Mouse (Mus musculus) limb, embryonic 11.5 days (tissue): ENCODE measurements at regions not wholly inside any gene's neighbourhood (a gene's known extent, or its start where the extent isn't known, plus 50 kb on each side); places are given as distances from the start of the nearest gene placed in this dataset.

Experiments used
- ATAC-seq: fragments of 200-750 bp; cut with Nextera tagmentation; 2 replicates; pipeline ENCODE4 v1.8.0; 2017; ENCODE audit warnings: low read depth; ENCODE audit not compliant: insufficient number of reproducible peaks, low FRiP score, low TSS enrichment
- DNase-seq: peaks from one replicate; pipeline ENCODE4 v3.0.0-alpha.2; 2015; ENCODE audit warnings: low spot score
- H3K27ac ChIP-seq: fragments of 300-500 bp; sonication (generic); replicated peaks from 2 replicates; pipeline ENCODE4 v1.5.1; 2014; ENCODE audit warnings: low read depth, mild to moderate bottlenecking, low read length
- H3K27me3 ChIP-seq: fragments of 300-500 bp; sonication (generic); 2 replicates; pipeline ENCODE4 v1.6.1; 2014; ENCODE audit warnings: mild to moderate bottlenecking, low read length, mixed read lengths; ENCODE audit not compliant: control insufficient read depth, insufficient read depth
- H3K36me3 ChIP-seq: fragments of 300-500 bp; sonication (generic); 2 replicates; pipeline ENCODE4 v1.6.1; 2014; ENCODE audit warnings: mild to moderate bottlenecking, low read length, moderate library complexity, mixed read lengths; ENCODE audit not compliant: control insufficient read depth, insufficient read depth
- H3K4me1 ChIP-seq: fragments of 300-500 bp; sonication (generic); 2 replicates; pipeline ENCODE4 v1.6.1; 2014; ENCODE audit warnings: low read length, mixed read lengths; ENCODE audit not compliant: control insufficient read depth, insufficient read depth
- H3K4me2 ChIP-seq: fragments of 300-500 bp; sonication (generic); 2 replicates; pipeline ENCODE4 v1.6.1; 2014; ENCODE audit warnings: low read depth, mild to moderate bottlenecking, moderate library complexity; ENCODE audit not compliant: severe bottlenecking
- H3K4me3 ChIP-seq: fragments of 300-500 bp; sonication (generic); 2 replicates; pipeline ENCODE4 v1.5.1; 2014; ENCODE audit warnings: low read depth, low read length
- H3K9ac ChIP-seq: fragments of 300-500 bp; sonication (generic); 2 replicates; pipeline ENCODE4 v1.6.1; 2014; ENCODE audit warnings: mild to moderate bottlenecking, low read length
- H3K9me3 ChIP-seq: fragments of 300-500 bp; sonication (generic); 2 replicates; pipeline ENCODE4 v1.6.1; 2016; ENCODE audit warnings: low read length; ENCODE audit not compliant: control insufficient read depth
- WGBS: fragments of 180-500 bp; shearing (Covaris S2); extraction: QIAGEN DNeasy Blood & Tissue Kit; methylation state at CpG from one replicate; pipeline ENCODE4 v1.1.7; 2014; 5-methylcytosine and 5-hydroxymethylcytosine counted together

GRCm38 (mm10) chr2:21943676-21944075 is 283.6 kb upstream of the Myo3a start:
- no peak overlapping the region for H3K4me2 ChIP-seq
- no peaks in the 10 kb centered on the region for H3K27me3 ChIP-seq
- H3K4me3 ChIP-seq, result no peak overlapping the region
- H3K9ac ChIP-seq, result no peak overlapping the region
- DNase-seq, result no peak
- H3K36me3 ChIP-seq, result no peaks in the 10 kb centered on the region
- no peak overlapping the region for H3K27ac ChIP-seq
- ATAC-seq, result no peak
- 84% methylated on average over 2 of the region's 2 CpGs for WGBS
- H3K9me3 ChIP-seq, result no peaks in the 10 kb centered on the region
- no peaks in the 10 kb centered on the region for H3K4me1 ChIP-seq

- Histone ChIP-seq H3K4me2 (no peak overlapping the region), H3K36me3 (no peaks in the 10 kb centered on the region), H3K4me3 (no peak overlapping the region), H3K9ac (no peak overlapping the region), H3K27me3 (no peaks in the 10 kb centered on the region), H3K9me3 (no peaks in the 10 kb centered on the region; the same call in 1 of the 2 replicates), H3K4me1 (no peaks in the 10 kb centered on the region), H3K27ac (no peak overlapping the region)
- WGBS, result 98% methylated on average over 2 of the region's 2 CpGs
- no peak for DNase-seq
- ATAC-seq, result no peak
These were observed 280.8 kb upstream of the Myo3a start for GRCm38 (mm10) chr2:21946484-21946883.

- 67% methylated on average over 3 of the region's 3 CpGs for WGBS
- no peak overlapping the region for H3K4me3 ChIP-seq
- H3K27ac ChIP-seq, result no peak overlapping the region
- no peak overlapping the region for H3K9ac ChIP-seq
- no peaks in the 10 kb centered on the region; the same call in 1 of the 2 replicates for H3K9me3 ChIP-seq
- no peaks in the 10 kb centered on the region for H3K27me3 ChIP-seq
- DNase-seq (no peak), ATAC-seq (no peak)
- H3K4me2 ChIP-seq, result no peak overlapping the region
- no peaks in the 10 kb centered on the region for H3K4me1 ChIP-seq
- no peaks in the 10 kb centered on the region for H3K36me3 ChIP-seq
These were observed 276.0 kb upstream of the Myo3a start for GRCm38 (mm10) chr2:21951279-21951678.

- Histone ChIP-seq H3K9ac (no peak overlapping the region), H3K27ac (no peak overlapping the region), H3K4me2 (no peak overlapping the region), H3K36me3 (no peaks in the 10 kb centered on the region), H3K9me3 (no peaks in the 10 kb centered on the region), H3K4me3 (no peak overlapping the region), H3K4me1 (no peaks in the 10 kb centered on the region), H3K27me3 (no peaks in the 10 kb centered on the region)
- DNase-seq, result no peak
- ATAC-seq, result no peak
- WGBS, result 64% methylated on average over 3 of the region's 3 CpGs
These were observed 271.0 kb upstream of the Myo3a start for GRCm38 (mm10) chr2:21956112-21956963.

- ATAC-seq, result peak; percentile 48; the same call in 1 of the 2 replicates
- DNase-seq, result peak; percentile 48
- Histone ChIP-seq H3K27ac (no peak overlapping the region), H3K4me3 (no peak overlapping the region), H3K9me3 (no peaks in the 10 kb centered on the region), H3K9ac (no peak overlapping the region), H3K4me2 (no peak overlapping the region), H3K36me3 (no peaks in the 10 kb centered on the region), H3K27me3 (no peaks in the 10 kb centered on the region), H3K4me1 (0 out of 2 replicates have a peak, but pooled peaks cover 2% of the 10 kb centered on the region)
- WGBS, result 1% methylated on average over 3 of the region's 3 CpGs
These were observed 268.9 kb upstream of the Myo3a start for GRCm38 (mm10) chr2:21958365-21958764.

GRCm38 (mm10) chr2:21958802-21959201 is 268.5 kb upstream of the Myo3a start:
- WGBS, result 68% methylated on average over 3 of the region's 3 CpGs

GRCm38 (mm10) chr2:21963343-21964026 is 263.8 kb upstream of the Myo3a start:
- H3K4me1 ChIP-seq, result peaks cover 6% of the 10 kb centered on the region; the same call in 1 of the 2 replicates
- H3K27ac ChIP-seq, result no peak overlapping the region
- DNase-seq (no peak), ATAC-seq (no peak)
- H3K9ac ChIP-seq, result no peak overlapping the region
- 9% methylated on average over 7 of the region's 7 CpGs for WGBS
- H3K36me3 ChIP-seq, result no peaks in the 10 kb centered on the region
- peak overlapping the region; percentile 27; the same call in 1 of the 2 replicates for H3K4me2 ChIP-seq
- no peaks in the 10 kb centered on the region for H3K9me3 ChIP-seq
- no peaks in the 10 kb centered on the region for H3K27me3 ChIP-seq
- no peak overlapping the region for H3K4me3 ChIP-seq

More at GRCm38 (mm10) chr2:21958802-21959201, 268.5 kb upstream of the Myo3a start:
- H3K27ac ChIP-seq, result no peak overlapping the region
- no peak for DNase-seq
- no peak for ATAC-seq
- H3K4me2 ChIP-seq, result no peak overlapping the region
- H3K9me3 ChIP-seq, result no peaks in the 10 kb centered on the region
- H3K9ac ChIP-seq, result no peak overlapping the region
- no peaks in the 10 kb centered on the region for H3K36me3 ChIP-seq
- no peaks in the 10 kb centered on the region for H3K27me3 ChIP-seq
- H3K4me1 ChIP-seq, result peaks cover 5% of the 10 kb centered on the region; the same call in 1 of the 2 replicates
- no peak overlapping the region for H3K4me3 ChIP-seq

GRCm38 (mm10) chr2:21964027-21964605 is 263.2 kb upstream of the Myo3a start:
- Histone ChIP-seq H3K27me3 (no peaks in the 10 kb centered on the region), H3K4me1 (peaks cover 6% of the 10 kb centered on the region; the same call in 1 of the 2 replicates), H3K9me3 (no peaks in the 10 kb centered on the region), H3K4me3 (no peak overlapping the region), H3K27ac (no peak overlapping the region), H3K36me3 (no peaks in the 10 kb centered on the region), H3K9ac (no peak overlapping the region), H3K4me2 (peak overlapping the region; percentile 27)
- peak; percentile 61 for ATAC-seq
- peak; percentile 42 for DNase-seq
- WGBS, result 2% methylated on average over 10 of the region's 10 CpGs
